Mouse (Mus musculus): ENCODE measurements around the gene Ccr8. TPM values are rescaled to one million over a fixed set of nuclear protein-coding genes. Genes with fewer than 3 reads are reported as not detected.

Ccr8 gene
- not detected for polyA plus RNA-seq (2014; fragmentation: Illumina TruSeq; extraction: RNeasy Lipid Tissue Mini Kit (QIAGEN cat#74804); ENCODE audit: low read depth, low replicate concordance)

GRCm38 (mm10) chr9:120091696-120092238, at the start of gene Ccr8:
Gene Ccr8, plus strand, starts transcription at chr9:120092114.

GRCm38 (mm10) chr9:120069779-120070178, 22.1 kb upstream of the Ccr8 start, which contains the start of gene Cx3cr1:
Gene Cx3cr1, minus strand, starts transcription at chr9:120069879.

DNA sequence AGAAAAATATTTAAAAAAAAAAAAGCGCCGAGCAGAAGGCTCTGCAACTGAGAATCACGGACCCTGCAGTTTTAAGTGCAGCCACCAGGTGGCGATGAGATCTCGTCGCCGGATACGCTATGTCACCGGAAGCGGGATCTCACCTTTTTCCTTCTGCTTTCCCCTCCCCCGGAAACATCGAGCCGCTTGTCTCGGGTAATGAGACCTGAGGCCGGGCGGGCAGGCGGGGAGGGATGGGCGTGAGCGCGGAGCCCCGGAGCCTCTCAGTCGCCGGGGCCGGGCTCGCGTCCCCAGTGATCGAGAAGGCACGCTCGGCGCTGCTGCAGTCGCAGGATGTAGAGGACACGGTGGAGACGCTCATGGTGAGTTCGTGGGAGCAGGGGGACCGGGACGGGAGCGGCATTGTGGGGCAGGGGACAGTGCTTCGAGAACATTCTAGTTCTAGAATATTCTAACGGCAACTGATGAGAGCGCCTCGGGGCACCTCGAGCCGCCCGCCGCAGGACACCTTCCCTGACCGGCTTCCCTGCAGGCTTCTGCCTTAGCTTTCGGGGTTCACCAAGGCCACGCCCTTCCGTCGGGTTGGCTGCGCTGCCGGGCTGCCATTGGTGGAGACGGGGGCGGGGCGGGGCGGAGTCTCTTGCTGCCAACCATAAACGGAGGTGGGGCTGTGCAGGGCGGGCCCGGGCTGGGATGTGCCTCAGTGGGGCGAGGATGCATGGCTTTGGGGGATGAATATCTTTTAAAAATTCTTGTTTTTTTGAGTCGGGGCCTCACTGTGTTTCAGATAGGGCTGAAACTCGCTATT, 18.5 kb downstream of the Ccr8 start, which contains the start of gene Slc25a38:
Gene Slc25a38, plus strand, starts transcription at position 164 of the 808 bp plus-strand sequence.

DNA sequence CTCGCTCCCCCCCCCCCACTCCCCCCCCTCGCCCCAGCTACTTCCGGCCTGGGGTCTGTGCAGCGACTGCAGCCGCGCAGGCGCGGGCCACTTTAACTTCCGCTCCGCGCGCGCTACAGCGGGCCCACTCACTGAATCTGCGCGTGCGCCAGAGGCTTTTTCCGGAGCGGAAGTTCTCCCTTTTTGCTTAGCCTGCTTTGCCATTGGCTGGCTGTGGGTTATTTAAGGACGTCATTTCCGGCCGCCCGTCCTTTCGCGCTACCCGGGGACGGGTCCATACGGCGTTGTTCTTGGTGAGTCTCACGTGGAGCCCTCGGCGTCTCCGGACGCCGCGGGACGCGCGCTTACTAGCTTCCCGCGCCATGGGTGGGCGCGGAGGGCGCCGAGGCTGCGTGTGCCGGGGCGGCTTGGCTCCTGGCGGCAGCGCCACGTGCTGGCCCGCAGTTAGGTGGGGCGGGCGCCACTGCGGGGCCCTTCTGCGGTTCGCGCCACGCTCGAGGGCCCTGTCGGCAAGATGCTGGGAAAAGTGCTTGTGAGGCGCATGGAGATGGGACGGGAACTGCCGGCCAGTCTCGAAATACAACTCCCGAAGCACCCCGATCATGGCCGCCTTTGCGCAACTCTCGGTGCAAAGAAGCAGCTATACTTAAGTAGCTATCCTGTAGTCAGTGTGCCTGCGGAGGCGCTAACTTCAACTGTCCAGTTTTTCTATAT, 35.8 kb downstream of the Ccr8 start, which contains the start of gene Rpsa:
Gene Rpsa, plus strand, starts transcription at position 152 of the 714 bp plus-strand sequence.

Other genes starting within 250 kb of the Ccr8 start
- gene Wdr48, start 197.2 kb upstream of the Ccr8 start, polyA plus RNA-seq (2014; fragmentation: Illumina TruSeq; extraction: RNeasy Lipid Tissue Mini Kit (QIAGEN cat#74804); ENCODE audit: low read depth, low replicate concordance), result 22.5 TPM
- 2.6 TPM for gene Gorasp1, start 154.5 kb upstream of the Ccr8 start, polyA plus RNA-seq (2014; fragmentation: Illumina TruSeq; extraction: RNeasy Lipid Tissue Mini Kit (QIAGEN cat#74804); ENCODE audit: low read depth, low replicate concordance)
- gene Ttc21a, start 154.5 kb upstream of the Ccr8 start, polyA plus RNA-seq (2014; fragmentation: Illumina TruSeq; extraction: RNeasy Lipid Tissue Mini Kit (QIAGEN cat#74804); ENCODE audit: low read depth, low replicate concordance), result not detected
- 0.50 TPM for gene Csrnp1, start 107.5 kb upstream of the Ccr8 start, polyA plus RNA-seq (2014; fragmentation: Illumina TruSeq; extraction: RNeasy Lipid Tissue Mini Kit (QIAGEN cat#74804); ENCODE audit: low read depth, low replicate concordance)
- not detected for gene Xirp1, start 68.5 kb upstream of the Ccr8 start, polyA plus RNA-seq (2014; fragmentation: Illumina TruSeq; extraction: RNeasy Lipid Tissue Mini Kit (QIAGEN cat#74804); ENCODE audit: low read depth, low replicate concordance)
- 0.50 TPM for gene Cx3cr1, start 22.2 kb upstream of the Ccr8 start, polyA plus RNA-seq (2014; fragmentation: Illumina TruSeq; extraction: RNeasy Lipid Tissue Mini Kit (QIAGEN cat#74804); ENCODE audit: low read depth, low replicate concordance)
- 3.0 TPM for gene Slc25a38, start 18.3 kb downstream of the Ccr8 start, polyA plus RNA-seq (2014; fragmentation: Illumina TruSeq; extraction: RNeasy Lipid Tissue Mini Kit (QIAGEN cat#74804); ENCODE audit: low read depth, low replicate concordance)
- gene Rpsa, start 35.6 kb downstream of the Ccr8 start, polyA plus RNA-seq (2014; fragmentation: Illumina TruSeq; extraction: RNeasy Lipid Tissue Mini Kit (QIAGEN cat#74804); ENCODE audit: low read depth, low replicate concordance), result 85.7 TPM
- not detected for gene Mobp, start 57.6 kb downstream of the Ccr8 start, polyA plus RNA-seq (2014; fragmentation: Illumina TruSeq; extraction: RNeasy Lipid Tissue Mini Kit (QIAGEN cat#74804); ENCODE audit: low read depth, low replicate concordance)
- not detected for gene Myrip, start 209.4 kb downstream of the Ccr8 start, polyA plus RNA-seq (2014; fragmentation: Illumina TruSeq; extraction: RNeasy Lipid Tissue Mini Kit (QIAGEN cat#74804); ENCODE audit: low read depth, low replicate concordance)